Mouse (Mus musculus): ENCODE data around the gene Med8. TPM values are rescaled to one million over a fixed set of nuclear protein-coding genes. Genes with fewer than 3 reads are reported as not detected.
A peak's percentile ranks its signal among the peaks of the same experiment; 100 is the strongest.

The Med8 gene
- 94.1 and 96.4 TPM in 2 replicates for polyA plus RNA-seq (2014; fragmentation: Nextera tagmentation; extraction: Ambion mirVana)

- no peak for TF ChIP-seq CTCF (IDR thresholded peaks at IDR 0.05; ENCODE audit: low read depth)
- peak; percentile 96 for DNase-seq
- Histone ChIP-seq H3K27ac (ENCODE audit: low read depth) (peak within 1 kb of the TSS; percentile 60), H3K36me3 (ENCODE audit: insufficient read depth) (peaks cover 44% of the 10 kb centered on the region), H3K27me3 (ENCODE audit: insufficient read depth, low read length) (no peaks in the 10 kb centered on the region), H3K4me2 (peak within 1 kb of the TSS; percentile 88), H3K4me1 (ENCODE audit: insufficient read depth) (peaks cover 5% of the 10 kb centered on the region; the same call in 1 of the 2 replicates), H3K9ac (peak within 1 kb of the TSS; percentile 86), H3K9me3 (ENCODE audit: low read depth, low read length) (no peaks in the 10 kb centered on the region), H3K4me3 (ENCODE audit: low read depth, low read length) (peak within 1 kb of the TSS; percentile 92)
- peak; percentile 96 for ATAC-seq (ENCODE audit: insufficient read depth)
- under 1% methylated on average over 53 of the region's 53 CpGs for WGBS
These were observed at the start of gene Med8, which contains the start of gene Szt2 for GRCm38 (mm10) chr4:118409142-118409900. Gene Med8, plus strand, starts transcription at chr4:118409337. Gene Szt2, minus strand, starts transcription at chr4:118409273.

DNA sequence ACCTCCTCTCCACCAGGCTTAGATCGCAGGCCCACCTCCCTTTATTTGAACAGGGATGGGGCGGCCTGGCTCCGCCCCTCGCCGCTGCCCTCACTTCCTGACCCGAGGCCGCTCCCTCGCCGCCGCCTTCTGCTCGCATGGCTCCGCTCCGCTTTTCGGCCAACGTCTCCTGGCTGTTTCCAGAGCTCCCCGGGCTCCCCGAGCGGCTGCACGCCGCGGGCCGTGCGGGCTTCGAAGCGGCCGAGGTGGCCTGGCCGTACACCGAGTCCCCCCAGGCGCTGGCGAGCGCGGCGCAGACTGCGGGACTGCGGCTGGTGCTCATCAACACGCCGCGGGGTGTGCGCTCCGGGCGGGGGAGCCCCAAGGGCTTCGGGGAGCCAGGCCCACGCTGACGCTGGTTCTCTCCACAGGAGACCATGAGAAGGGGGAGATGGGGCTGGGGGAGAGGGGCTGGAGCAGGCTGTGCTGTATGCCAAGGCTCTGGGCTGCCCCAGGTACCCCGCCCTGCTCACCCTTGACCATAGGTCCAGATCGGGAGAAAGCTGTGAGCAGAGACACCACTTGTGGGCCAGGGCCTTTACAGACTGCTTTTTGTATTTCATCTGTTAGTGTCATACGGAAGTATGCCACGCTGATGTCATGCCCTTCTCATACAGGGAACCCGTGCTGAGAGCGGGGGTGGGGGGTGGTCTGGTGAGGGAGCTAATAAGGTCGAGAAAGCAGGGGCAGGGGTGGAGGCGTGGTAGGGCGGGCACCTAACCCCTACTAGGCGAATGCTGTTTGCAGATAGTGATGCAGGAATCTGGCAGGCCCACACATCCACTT, 49.0 kb upstream of the Med8 start:
- DNase-seq: peak; percentile 84
- Histone ChIP-seq H3K36me3 (ENCODE audit: insufficient read depth) (peaks cover 35% of the 10 kb centered on the region), H3K27ac (ENCODE audit: low read depth) (peak overlapping the region; percentile 83), H3K4me2 (peak overlapping the region; percentile 96), H3K27me3 (ENCODE audit: insufficient read depth, low read length) (no peaks in the 10 kb centered on the region), H3K9ac (peak overlapping the region; percentile 85), H3K4me1 (ENCODE audit: insufficient read depth) (peaks cover 8% of the 10 kb centered on the region; the same call in 1 of the 2 replicates), H3K4me3 (ENCODE audit: low read depth, low read length) (peak overlapping the region; percentile 67), H3K9me3 (ENCODE audit: low read depth, low read length) (no peaks in the 10 kb centered on the region)
- TF ChIP-seq CTCF (IDR thresholded peaks at IDR 0.05; ENCODE audit: low read depth): no peak
- peak; percentile 86 for ATAC-seq (ENCODE audit: insufficient read depth)
- WGBS: 2% methylated on average over 54 of the region's 54 CpGs

- peaks cover 47% of the 10 kb centered on the region for H3K36me3 ChIP-seq (ENCODE audit: insufficient read depth)
- H3K4me2 ChIP-seq: no peak overlapping the region
- H3K27ac ChIP-seq (ENCODE audit: low read depth): no peak overlapping the region
- no peak for ATAC-seq (ENCODE audit: insufficient read depth)
- no peak overlapping the region for H3K4me3 ChIP-seq (ENCODE audit: low read depth, low read length)
- no peak for DNase-seq
- H3K27me3 ChIP-seq (ENCODE audit: insufficient read depth, low read length): no peaks in the 10 kb centered on the region
- no peak overlapping the region for H3K9ac ChIP-seq
- TF ChIP-seq CTCF (IDR thresholded peaks at IDR 0.05; ENCODE audit: low read depth): no peak
- peaks cover 8% of the 10 kb centered on the region; the same call in 1 of the 2 replicates for H3K4me1 ChIP-seq (ENCODE audit: insufficient read depth)
- no peaks in the 10 kb centered on the region for H3K9me3 ChIP-seq (ENCODE audit: low read depth, low read length)
- WGBS: 84% methylated on average over 5 of the region's 5 CpGs
These were observed 47.7 kb upstream of the Med8 start for GRCm38 (mm10) chr4:118361451-118361850.

- H3K4me2 ChIP-seq: no peak overlapping the region
- H3K4me3 ChIP-seq (ENCODE audit: low read depth, low read length): no peak overlapping the region
- no peak for TF ChIP-seq CTCF (IDR thresholded peaks at IDR 0.05; ENCODE audit: low read depth)
- H3K9ac ChIP-seq: no peak overlapping the region
- ATAC-seq (ENCODE audit: insufficient read depth) (no peak), DNase-seq (no peak)
- H3K27me3 ChIP-seq (ENCODE audit: insufficient read depth, low read length): no peaks in the 10 kb centered on the region
- H3K27ac ChIP-seq (ENCODE audit: low read depth): no peak overlapping the region
- H3K4me1 ChIP-seq (ENCODE audit: insufficient read depth): peaks cover 8% of the 10 kb centered on the region; the same call in 1 of the 2 replicates
- H3K36me3 ChIP-seq (ENCODE audit: insufficient read depth): peaks cover 53% of the 10 kb centered on the region
- 88% methylated on average over 6 of the region's 6 CpGs for WGBS
- H3K9me3 ChIP-seq (ENCODE audit: low read depth, low read length): no peaks in the 10 kb centered on the region
These were observed 46.3 kb upstream of the Med8 start for GRCm38 (mm10) chr4:118362879-118363278.

DNA sequence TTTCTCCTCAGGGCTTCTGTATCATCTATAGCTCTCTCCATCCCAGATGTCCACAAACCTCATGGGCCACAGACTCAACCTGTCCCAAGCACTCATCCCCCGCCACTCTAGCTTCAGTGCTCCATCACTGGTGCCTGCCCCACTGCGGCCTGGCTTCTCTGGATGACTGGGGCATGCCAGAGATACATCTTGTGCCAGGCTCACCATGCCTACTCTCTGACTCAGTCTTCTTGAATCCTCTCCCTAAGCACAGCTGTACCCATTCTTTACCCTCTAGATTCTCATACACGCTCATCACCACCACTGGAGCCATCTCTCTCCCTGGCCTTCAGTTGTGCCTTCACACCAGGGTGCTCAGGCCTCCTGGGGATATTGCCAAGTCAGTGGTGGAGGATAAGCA, 45.2 kb upstream of the Med8 start:
- Histone ChIP-seq H3K4me2 (no peak overlapping the region), H3K4me1 (ENCODE audit: insufficient read depth) (peaks cover 8% of the 10 kb centered on the region; the same call in 1 of the 2 replicates), H3K27me3 (ENCODE audit: insufficient read depth, low read length) (no peaks in the 10 kb centered on the region), H3K4me3 (ENCODE audit: low read depth, low read length) (no peak overlapping the region), H3K9ac (no peak overlapping the region), H3K9me3 (ENCODE audit: low read depth, low read length) (no peaks in the 10 kb centered on the region), H3K36me3 (ENCODE audit: insufficient read depth) (peaks cover 64% of the 10 kb centered on the region), H3K27ac (ENCODE audit: low read depth) (no peak overlapping the region)
- no peak for ATAC-seq (ENCODE audit: insufficient read depth)
- DNase-seq: no peak
- TF ChIP-seq CTCF (IDR thresholded peaks at IDR 0.05; ENCODE audit: low read depth): no peak
- 88% methylated on average over 3 of the region's 3 CpGs for WGBS

DNA sequence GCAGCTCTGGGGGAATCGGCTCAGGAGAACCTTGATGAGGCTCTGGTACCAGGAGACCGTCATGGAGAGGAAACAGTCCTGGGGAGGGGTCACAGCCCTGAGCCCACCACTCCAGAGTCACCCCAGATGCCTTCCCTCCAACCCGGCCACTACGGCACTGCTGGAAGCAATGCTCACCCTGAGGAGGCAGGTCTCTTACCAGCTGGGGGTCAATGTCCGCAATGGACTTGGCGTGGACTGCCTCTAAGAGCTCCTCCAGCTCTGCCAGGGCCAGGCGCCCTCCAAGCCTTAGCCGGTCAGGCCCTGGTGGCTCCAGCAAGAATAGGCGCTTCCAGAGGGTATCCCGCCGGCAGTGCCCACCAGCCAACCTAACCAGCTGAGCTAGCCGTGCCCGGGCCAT, 44.5 kb upstream of the Med8 start:
- DNase-seq (no peak), ATAC-seq (ENCODE audit: insufficient read depth) (no peak)
- Histone ChIP-seq H3K9me3 (ENCODE audit: low read depth, low read length) (no peaks in the 10 kb centered on the region), H3K27ac (ENCODE audit: low read depth) (no peak overlapping the region), H3K4me2 (no peak overlapping the region), H3K27me3 (ENCODE audit: insufficient read depth, low read length) (no peaks in the 10 kb centered on the region), H3K9ac (no peak overlapping the region), H3K36me3 (ENCODE audit: insufficient read depth) (peaks cover 70% of the 10 kb centered on the region), H3K4me1 (ENCODE audit: insufficient read depth) (peaks cover 8% of the 10 kb centered on the region; the same call in 1 of the 2 replicates), H3K4me3 (ENCODE audit: low read depth, low read length) (no peak overlapping the region)
- 94% methylated on average over 13 of the region's 13 CpGs for WGBS
- no peak for TF ChIP-seq CTCF (IDR thresholded peaks at IDR 0.05; ENCODE audit: low read depth)

DNA sequence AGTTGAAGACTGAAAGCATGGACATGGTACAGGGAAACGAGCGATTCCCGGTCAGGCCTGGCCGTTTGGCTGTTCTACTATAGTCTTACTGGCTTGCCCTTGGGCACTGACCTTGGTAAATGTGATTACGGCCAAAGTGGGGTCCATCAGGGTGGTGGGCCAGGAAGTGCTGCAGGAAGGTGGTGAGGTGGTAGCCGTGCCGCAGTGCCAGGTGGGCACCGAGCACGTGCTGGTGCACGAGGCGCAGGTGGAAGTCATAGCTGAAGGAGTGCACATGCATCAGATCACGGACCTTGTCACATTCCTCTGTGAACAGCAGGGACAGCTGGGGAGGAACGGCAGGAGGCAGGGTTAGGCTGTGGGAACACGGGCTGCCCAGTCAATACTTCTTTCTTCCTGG, 43.1 kb upstream of the Med8 start:
- DNase-seq (no peak), ATAC-seq (ENCODE audit: insufficient read depth) (no peak)
- TF ChIP-seq CTCF (IDR thresholded peaks at IDR 0.05; ENCODE audit: low read depth): no peak
- Histone ChIP-seq H3K4me1 (ENCODE audit: insufficient read depth) (no peaks in the 10 kb centered on the region), H3K4me3 (ENCODE audit: low read depth, low read length) (no peak overlapping the region), H3K9me3 (ENCODE audit: low read depth, low read length) (no peaks in the 10 kb centered on the region), H3K36me3 (ENCODE audit: insufficient read depth) (peaks cover 80% of the 10 kb centered on the region), H3K9ac (no peak overlapping the region), H3K27ac (ENCODE audit: low read depth) (no peak overlapping the region), H3K4me2 (no peak overlapping the region), H3K27me3 (ENCODE audit: insufficient read depth, low read length) (no peaks in the 10 kb centered on the region)
- 86% methylated on average over 14 of the region's 14 CpGs for WGBS

Measured in lung, embryonic 14.5 days (tissue).